Mouse (Mus musculus) testis, adult 2 months (tissue): Measurements from ENCODE around the gene Trib2. TPM values are rescaled to one million over a fixed set of nuclear protein-coding genes. Genes with fewer than 3 reads are reported as not detected.

Source experiments
- H3K27ac ChIP-seq: fragments of 200-500 bp; 2 replicates; pipeline ENCODE4 v1.5.1; 2012; ENCODE audit warnings: low read depth, low read length; ENCODE audit not compliant: control insufficient read depth, insufficient read depth
- H3K27me3 ChIP-seq: fragments of 200-500 bp; 2 replicates; pipeline ENCODE4 v1.6.1; 2012; ENCODE audit warnings: mild to moderate bottlenecking, low read length, moderate library complexity; ENCODE audit not compliant: control insufficient read depth, insufficient read depth
- H3K36me3 ChIP-seq: fragments of 200-500 bp; 2 replicates; pipeline ENCODE4 v1.6.1; 2012; ENCODE audit warnings: mild to moderate bottlenecking, low read length; ENCODE audit not compliant: control insufficient read depth, insufficient read depth
- H3K4me1 ChIP-seq: fragments of 200-500 bp; 2 replicates; pipeline ENCODE4 v1.6.1; 2012; ENCODE audit warnings: low read length; ENCODE audit not compliant: control insufficient read depth, insufficient read depth
- H3K4me3 ChIP-seq: fragments of 200-500 bp; 2 replicates; pipeline ENCODE4 v1.5.1; 2012; ENCODE audit warnings: low read depth, mild to moderate bottlenecking, low read length, moderate library complexity, mixed read lengths; ENCODE audit not compliant: control insufficient read depth
- CTCF ChIP-seq: fragments of 200-500 bp; IDR thresholded peaks from 2 replicates; pipeline ENCODE4 v1.5.1; 2012; ENCODE audit warnings: low read depth, mild to moderate bottlenecking, inconsistent platforms, low read length, moderate library complexity; ENCODE audit not compliant: control insufficient read depth, insufficient read depth, insufficient replicate concordance
- POLR2A ChIP-seq: fragments of 200-500 bp; IDR thresholded peaks from 2 replicates; pipeline ENCODE4 v1.6.1; 2012; ENCODE audit warnings: low read depth, mild to moderate bottlenecking, inconsistent platforms, low read length, moderate library complexity; ENCODE audit not compliant: control insufficient read depth
- polyA plus RNA-seq: library from polyadenylated mRNA; depleted of rRNA; stranded (reverse); fragments of >200 nt; gene quantifications from 2 replicates; pipeline ENCODE4 v1.2.3, GENCODE M21; 2012; rRNA removed

Trib2 gene
- 0.94 and 1.2 TPM in 2 replicates for polyA plus RNA-seq

GRCm38 (mm10) chr12:15816740-15817178 lies at the start of gene Trib2:
Trib2 (minus strand) TSS chr12:15816922.
- Histone ChIP-seq H3K36me3 (no peaks in the 10 kb centered on the region), H3K27ac (peak within 1 kb of the TSS; percentile 79), H3K4me3 (peak within 1 kb of the TSS; percentile 72), H3K27me3 (no peaks in the 10 kb centered on the region; the same call in 1 of the 2 replicates), H3K4me1 (peaks cover 18% of the 10 kb centered on the region)
- TF ChIP-seq POLR2A (no peak), CTCF (no peak)

- no peak overlapping the region for H3K27ac ChIP-seq
- H3K36me3 ChIP-seq: no peaks in the 10 kb centered on the region
- H3K4me1 ChIP-seq: no peaks in the 10 kb centered on the region
- TF ChIP-seq CTCF (no peak), POLR2A (no peak)
- no peak overlapping the region for H3K4me3 ChIP-seq
- no peaks in the 10 kb centered on the region for H3K27me3 ChIP-seq
Observed at GRCm38 (mm10) chr12:15858005-15858404, 41.3 kb upstream of the Trib2 start.

DNA sequence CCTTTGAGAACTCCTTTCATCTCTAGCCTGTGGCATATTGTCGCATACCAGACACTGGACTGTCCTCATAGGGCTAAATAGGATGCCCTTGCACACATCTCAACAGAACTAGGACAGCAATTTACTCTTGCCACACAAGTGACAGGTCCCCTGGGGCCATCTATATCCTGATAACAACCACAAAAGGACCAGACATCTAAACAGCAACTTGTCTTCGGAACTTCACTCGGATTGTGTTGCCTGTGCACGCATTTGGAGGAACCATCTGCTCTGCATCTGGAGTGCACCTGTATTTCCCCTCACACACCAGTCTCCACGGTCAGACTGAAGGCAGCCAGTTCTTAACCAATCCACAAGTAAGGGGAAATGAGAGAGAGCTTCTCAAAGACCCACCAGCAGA lies 39.2 kb upstream of the Trib2 start:
- no peak overlapping the region for H3K27ac ChIP-seq
- H3K4me1 ChIP-seq: no peaks in the 10 kb centered on the region
- H3K27me3 ChIP-seq: no peaks in the 10 kb centered on the region
- no peaks in the 10 kb centered on the region for H3K36me3 ChIP-seq
- H3K4me3 ChIP-seq: no peak overlapping the region
- TF ChIP-seq CTCF (no peak), POLR2A (no peak)

DNA sequence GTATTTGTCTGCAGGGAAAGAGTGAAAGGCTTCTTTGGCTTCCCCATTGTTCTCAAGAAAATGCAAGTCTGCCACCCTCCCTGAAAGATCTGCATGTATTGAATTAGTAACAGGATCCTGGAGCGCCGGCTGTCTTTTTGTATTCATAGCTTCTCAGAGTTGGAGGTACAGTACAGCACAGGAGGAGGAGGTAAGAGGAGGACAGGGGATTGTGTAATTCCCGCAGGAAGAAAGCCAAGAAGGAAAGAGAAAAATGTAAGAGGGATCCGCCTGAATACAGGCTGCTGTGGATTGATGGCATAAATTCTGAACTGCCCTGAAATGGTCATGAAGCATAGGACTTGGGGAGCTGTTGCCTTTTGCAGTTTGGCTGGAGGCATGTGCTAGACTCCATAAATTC lies 36.1 kb upstream of the Trib2 start:
- TF ChIP-seq CTCF (no peak), POLR2A (no peak)
- no peaks in the 10 kb centered on the region for H3K36me3 ChIP-seq
- H3K27me3 ChIP-seq: no peaks in the 10 kb centered on the region
- H3K27ac ChIP-seq: no peak overlapping the region
- no peaks in the 10 kb centered on the region for H3K4me1 ChIP-seq
- H3K4me3 ChIP-seq: no peak overlapping the region

DNA sequence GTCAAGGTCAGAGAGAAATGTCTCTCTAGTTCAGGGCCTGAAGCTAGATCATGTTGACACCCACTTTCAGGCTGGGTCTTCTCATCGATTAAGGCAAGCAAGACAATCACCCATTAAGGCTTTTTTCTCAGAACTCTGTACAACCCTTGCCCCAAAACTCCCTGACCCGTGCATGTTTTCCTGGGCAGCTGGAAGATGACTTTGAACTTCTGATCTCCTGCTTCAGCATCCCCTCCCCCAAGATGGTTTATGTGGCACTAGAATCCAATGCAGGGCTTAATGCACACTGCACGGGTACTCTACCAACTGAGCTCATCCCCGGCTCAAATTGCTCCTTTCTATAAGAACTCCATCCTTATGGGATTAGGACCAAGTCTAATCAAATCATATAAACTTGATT lies 35.3 kb upstream of the Trib2 start:
- H3K4me3 ChIP-seq: no peak overlapping the region
- no peak overlapping the region for H3K27ac ChIP-seq
- no peaks in the 10 kb centered on the region for H3K27me3 ChIP-seq
- no peaks in the 10 kb centered on the region for H3K36me3 ChIP-seq
- H3K4me1 ChIP-seq: no peaks in the 10 kb centered on the region
- TF ChIP-seq CTCF (no peak), POLR2A (no peak)

DNA sequence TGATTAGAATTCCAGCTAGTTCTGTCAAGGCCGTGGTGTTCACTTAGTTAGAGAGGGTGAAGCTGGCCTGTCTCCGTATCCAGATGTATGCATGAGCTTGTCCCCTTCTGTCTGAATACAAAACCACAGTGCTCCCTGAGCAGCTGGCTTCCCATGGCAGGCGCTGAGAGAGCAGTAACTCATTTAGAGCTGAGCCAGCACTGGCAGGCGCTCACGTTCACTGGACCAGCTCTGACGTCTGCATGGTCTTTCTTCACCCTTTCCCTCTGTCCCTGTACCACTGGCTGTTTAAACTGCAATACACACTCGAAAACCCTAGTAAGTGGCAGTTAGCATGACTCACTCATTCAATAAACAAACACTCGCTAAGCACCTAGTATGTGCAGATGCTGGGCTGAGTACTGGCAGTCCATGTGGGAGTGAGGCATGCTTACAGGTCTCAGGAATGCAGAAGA lies 33.7 kb upstream of the Trib2 start:
- no peak overlapping the region for H3K27ac ChIP-seq
- no peak for TF ChIP-seq POLR2A
- no peak for TF ChIP-seq CTCF

DNA sequence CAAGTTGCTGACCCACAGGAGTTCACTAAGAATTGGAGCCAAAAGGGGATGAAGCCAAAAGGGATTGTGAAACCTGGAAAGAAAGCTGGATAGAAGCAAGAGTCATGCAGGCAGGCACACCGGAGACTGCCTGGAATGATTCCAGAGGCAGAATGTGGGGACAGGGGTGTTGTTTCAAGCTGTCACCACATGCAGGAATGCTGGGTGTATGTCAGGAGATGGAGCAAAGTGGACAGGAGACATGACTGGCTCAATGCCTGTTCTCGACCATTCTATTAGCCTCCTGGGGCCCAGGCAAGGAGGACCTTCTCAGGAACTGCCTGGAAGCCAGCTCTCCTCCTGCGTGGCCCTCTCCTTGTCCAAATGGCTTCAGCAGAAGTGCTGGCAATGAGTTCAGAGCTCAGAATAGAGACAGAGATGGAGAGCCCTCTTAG lies 33.2 kb upstream of the Trib2 start:
- Histone ChIP-seq H3K27ac (no peak overlapping the region), H3K27me3 (no peaks in the 10 kb centered on the region), H3K4me1 (no peaks in the 10 kb centered on the region), H3K36me3 (no peaks in the 10 kb centered on the region), H3K4me3 (no peak overlapping the region)
- TF ChIP-seq POLR2A (no peak), CTCF (no peak)

More for the DNA sequence above, 33.7 kb upstream of the Trib2 start:
- Histone ChIP-seq H3K4me3 (no peak overlapping the region), H3K27me3 (no peaks in the 10 kb centered on the region), H3K36me3 (no peaks in the 10 kb centered on the region), H3K4me1 (no peaks in the 10 kb centered on the region)

DNA sequence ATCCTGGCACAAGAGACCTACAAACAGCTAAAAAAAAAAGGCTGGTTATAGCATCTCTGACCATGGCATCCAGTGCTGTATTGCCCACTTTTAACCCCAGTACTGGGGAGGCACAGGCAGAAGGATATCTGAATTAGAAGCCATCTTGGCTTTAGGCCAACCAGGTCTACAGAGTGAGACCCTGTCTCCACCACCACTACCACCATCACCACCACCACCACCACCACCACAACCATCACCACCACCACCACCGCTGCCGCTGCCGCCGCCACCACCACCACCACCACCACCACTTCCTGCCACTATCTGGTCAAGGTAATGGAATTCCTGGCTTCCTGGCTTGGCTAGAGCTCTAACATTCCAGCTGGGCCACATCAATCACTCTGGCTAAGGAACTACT lies 31.7 kb upstream of the Trib2 start:
- TF ChIP-seq CTCF (no peak), POLR2A (no peak)
- Histone ChIP-seq H3K4me1 (no peaks in the 10 kb centered on the region), H3K27ac (no peak overlapping the region), H3K4me3 (no peak overlapping the region), H3K27me3 (no peaks in the 10 kb centered on the region), H3K36me3 (no peaks in the 10 kb centered on the region)
